Mouse (Mus musculus) testis, adult 2 months (tissue): Measurements from ENCODE around the gene Hmcn1.

ENCODE experiments used
- CTCF ChIP-seq: fragments of 200-500 bp; IDR thresholded peaks from 2 replicates; pipeline ENCODE4 v1.5.1; 2012; ENCODE audit warnings: low read depth, mild to moderate bottlenecking, inconsistent platforms, low read length, moderate library complexity; ENCODE audit not compliant: control insufficient read depth, insufficient read depth, insufficient replicate concordance
- POLR2A ChIP-seq: fragments of 200-500 bp; IDR thresholded peaks from 2 replicates; pipeline ENCODE4 v1.6.1; 2012; ENCODE audit warnings: low read depth, mild to moderate bottlenecking, inconsistent platforms, low read length, moderate library complexity; ENCODE audit not compliant: control insufficient read depth

DNA sequence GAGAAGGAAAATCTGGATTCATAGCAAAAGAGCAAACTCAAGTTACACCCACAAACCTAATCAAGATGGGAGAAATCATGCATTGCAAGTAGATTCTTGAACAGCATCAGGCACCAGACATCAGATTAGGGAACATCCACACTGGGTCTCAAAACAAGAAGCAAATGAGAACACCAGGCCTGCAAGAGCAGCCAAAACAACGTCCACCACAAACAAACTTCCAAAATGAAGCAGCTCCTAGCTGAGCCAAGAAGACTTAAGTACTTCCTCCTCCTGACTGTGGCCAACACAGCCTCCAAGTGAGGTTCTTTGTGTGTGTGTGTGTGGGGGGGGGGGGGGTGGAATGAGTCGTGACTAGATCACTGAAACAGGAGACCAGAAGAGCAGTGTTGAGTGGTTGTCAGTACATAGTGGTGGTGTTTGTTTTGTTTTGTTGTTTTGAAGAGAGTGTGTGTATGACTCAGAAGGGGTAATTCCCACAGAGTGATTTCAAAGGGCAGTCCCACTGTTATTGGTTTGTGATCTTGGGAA lies 232.4 kb downstream of the Hmcn1 start:
- no peak for TF ChIP-seq CTCF
- TF ChIP-seq POLR2A = no peak
